Mouse (Mus musculus): ENCODE data around the gene Galk2. TPM values are rescaled to one million over a fixed set of nuclear protein-coding genes. Genes with fewer than 3 reads are reported as not detected.

Galk2 gene
- polyA plus RNA-seq, 1 experiment = 10.6 TPM

GRCm38 (mm10) chr2:125865585-125865984, 6.7 kb downstream of the Galk2 start:
- Histone ChIP-seq H3K36me3 (ENCODE audit: control insufficient read depth, insufficient read depth, low read length) (no peaks in the 10 kb centered on the region), H3K4me3 (ENCODE audit: control insufficient read depth, low read depth, low read length) (no peak overlapping the region), H3K27me3 (ENCODE audit: control insufficient read depth, insufficient read depth, low read length) (no peaks in the 10 kb centered on the region), H3K4me1 (ENCODE audit: control insufficient read depth, insufficient read depth, low read length) (peaks cover 7% of the 10 kb centered on the region), H3K27ac (ENCODE audit: control insufficient read depth, insufficient read depth, low read depth, low read length) (no peak overlapping the region)
- TF ChIP-seq POLR2A (IDR thresholded peaks at IDR 0.05; ENCODE audit: control insufficient read depth, low read depth, low read length) (no peak), CTCF (IDR thresholded peaks at IDR 0.05; ENCODE audit: control insufficient read depth, insufficient read depth, insufficient replicate concordance, low read depth, low read length) (no peak)

- H3K27ac ChIP-seq (ENCODE audit: control insufficient read depth, insufficient read depth, low read depth, low read length) = peak overlapping the region; percentile 39
- TF ChIP-seq POLR2A (IDR thresholded peaks at IDR 0.05; ENCODE audit: control insufficient read depth, low read depth, low read length) (peak; percentile 54), CTCF (IDR thresholded peaks at IDR 0.05; ENCODE audit: control insufficient read depth, insufficient read depth, insufficient replicate concordance, low read depth, low read length) (no peak)
Observed at GRCm38 (mm10) chr2:125866058-125866740, 7.3 kb downstream of the Galk2 start.

GRCm38 (mm10) chr2:125868301-125868700, 9.4 kb downstream of the Galk2 start:
- no peaks in the 10 kb centered on the region for H3K36me3 ChIP-seq (ENCODE audit: control insufficient read depth, insufficient read depth, low read length)
- H3K4me3 ChIP-seq (ENCODE audit: control insufficient read depth, low read depth, low read length) = no peak overlapping the region
- peaks cover 7% of the 10 kb centered on the region for H3K4me1 ChIP-seq (ENCODE audit: control insufficient read depth, insufficient read depth, low read length)
- TF ChIP-seq CTCF (IDR thresholded peaks at IDR 0.05; ENCODE audit: control insufficient read depth, insufficient read depth, insufficient replicate concordance, low read depth, low read length) = no peak
- TF ChIP-seq POLR2A (IDR thresholded peaks at IDR 0.05; ENCODE audit: control insufficient read depth, low read depth, low read length) = no peak
- no peak overlapping the region for H3K27ac ChIP-seq (ENCODE audit: control insufficient read depth, insufficient read depth, low read depth, low read length)
- H3K27me3 ChIP-seq (ENCODE audit: control insufficient read depth, insufficient read depth, low read length) = no peaks in the 10 kb centered on the region

More at GRCm38 (mm10) chr2:125866058-125866740, 7.3 kb downstream of the Galk2 start:
- Histone ChIP-seq H3K4me3 (ENCODE audit: control insufficient read depth, low read depth, low read length) (peak overlapping the region; percentile 87), H3K27me3 (ENCODE audit: control insufficient read depth, insufficient read depth, low read length) (no peaks in the 10 kb centered on the region), H3K4me1 (ENCODE audit: control insufficient read depth, insufficient read depth, low read length) (peaks cover 7% of the 10 kb centered on the region), H3K36me3 (ENCODE audit: control insufficient read depth, insufficient read depth, low read length) (no peaks in the 10 kb centered on the region)

GRCm38 (mm10) chr2:125870159-125870558, 11.2 kb downstream of the Galk2 start:
- Histone ChIP-seq H3K36me3 (ENCODE audit: control insufficient read depth, insufficient read depth, low read length) (no peaks in the 10 kb centered on the region), H3K4me3 (ENCODE audit: control insufficient read depth, low read depth, low read length) (no peak overlapping the region), H3K27me3 (ENCODE audit: control insufficient read depth, insufficient read depth, low read length) (no peaks in the 10 kb centered on the region), H3K4me1 (ENCODE audit: control insufficient read depth, insufficient read depth, low read length) (peaks cover 7% of the 10 kb centered on the region), H3K27ac (ENCODE audit: control insufficient read depth, insufficient read depth, low read depth, low read length) (no peak overlapping the region)
- TF ChIP-seq POLR2A (IDR thresholded peaks at IDR 0.05; ENCODE audit: control insufficient read depth, low read depth, low read length) = no peak
- TF ChIP-seq CTCF (IDR thresholded peaks at IDR 0.05; ENCODE audit: control insufficient read depth, insufficient read depth, insufficient replicate concordance, low read depth, low read length) = no peak

- TF ChIP-seq POLR2A (IDR thresholded peaks at IDR 0.05; ENCODE audit: control insufficient read depth, low read depth, low read length) (no peak), CTCF (IDR thresholded peaks at IDR 0.05; ENCODE audit: control insufficient read depth, insufficient read depth, insufficient replicate concordance, low read depth, low read length) (no peak)
- H3K36me3 ChIP-seq (ENCODE audit: control insufficient read depth, insufficient read depth, low read length) = no peaks in the 10 kb centered on the region
- no peaks in the 10 kb centered on the region for H3K27me3 ChIP-seq (ENCODE audit: control insufficient read depth, insufficient read depth, low read length)
- no peaks in the 10 kb centered on the region for H3K4me1 ChIP-seq (ENCODE audit: control insufficient read depth, insufficient read depth, low read length)
- H3K4me3 ChIP-seq (ENCODE audit: control insufficient read depth, low read depth, low read length) = no peak overlapping the region
- H3K27ac ChIP-seq (ENCODE audit: control insufficient read depth, insufficient read depth, low read depth, low read length) = no peak overlapping the region
Observed at GRCm38 (mm10) chr2:125885891-125886576, 27.1 kb downstream of the Galk2 start.

- Histone ChIP-seq H3K36me3 (ENCODE audit: control insufficient read depth, insufficient read depth, low read length) (no peaks in the 10 kb centered on the region), H3K4me3 (ENCODE audit: control insufficient read depth, low read depth, low read length) (no peak overlapping the region), H3K4me1 (ENCODE audit: control insufficient read depth, insufficient read depth, low read length) (no peaks in the 10 kb centered on the region), H3K27ac (ENCODE audit: control insufficient read depth, insufficient read depth, low read depth, low read length) (no peak overlapping the region), H3K27me3 (ENCODE audit: control insufficient read depth, insufficient read depth, low read length) (no peaks in the 10 kb centered on the region)
- TF ChIP-seq POLR2A (IDR thresholded peaks at IDR 0.05; ENCODE audit: control insufficient read depth, low read depth, low read length) = no peak
Observed at GRCm38 (mm10) chr2:125893096-125893495, 34.2 kb downstream of the Galk2 start.

GRCm38 (mm10) chr2:125895099-125895498, 36.2 kb downstream of the Galk2 start:
- no peaks in the 10 kb centered on the region for H3K27me3 ChIP-seq (ENCODE audit: control insufficient read depth, insufficient read depth, low read length)
- H3K36me3 ChIP-seq (ENCODE audit: control insufficient read depth, insufficient read depth, low read length) = no peaks in the 10 kb centered on the region
- H3K4me3 ChIP-seq (ENCODE audit: control insufficient read depth, low read depth, low read length) = no peak overlapping the region
- no peaks in the 10 kb centered on the region for H3K4me1 ChIP-seq (ENCODE audit: control insufficient read depth, insufficient read depth, low read length)
- H3K27ac ChIP-seq (ENCODE audit: control insufficient read depth, insufficient read depth, low read depth, low read length) = no peak overlapping the region
- TF ChIP-seq CTCF (IDR thresholded peaks at IDR 0.05; ENCODE audit: control insufficient read depth, insufficient read depth, insufficient replicate concordance, low read depth, low read length) = no peak
- no peak for TF ChIP-seq POLR2A (IDR thresholded peaks at IDR 0.05; ENCODE audit: control insufficient read depth, low read depth, low read length)
